Mouse (Mus musculus) kidney, embryonic 16.5 days (tissue): ENCODE data around the gene Mis18bp1. TPM values are rescaled to one million over a fixed set of nuclear protein-coding genes. Genes with fewer than 3 reads are reported as not detected.
"Not testable (repeated sequence)": the region's sequence is repeated elsewhere in the genome, so short reads cannot be mapped to it uniquely, and the experiment has no call there.

Source experiments
- ATAC-seq: fragments of 200-750 bp; cut with Nextera tagmentation; 2 replicates; pipeline ENCODE4 v1.8.0; 2017; ENCODE audit warnings: moderate TSS enrichment; ENCODE audit not compliant: low FRiP score, low TSS enrichment
- H3K27ac ChIP-seq: fragments of 300-500 bp; sonication (generic); 2 replicates; pipeline ENCODE4 v1.5.1; 2014; ENCODE audit warnings: low read length
- H3K27me3 ChIP-seq: fragments of 300-500 bp; sonication (generic); 2 replicates; pipeline ENCODE4 v1.6.1; 2014; ENCODE audit warnings: low read length, control low read depth, mixed read lengths; ENCODE audit not compliant: insufficient read depth
- H3K36me3 ChIP-seq: fragments of 300-500 bp; sonication (generic); 2 replicates; pipeline ENCODE4 v1.6.1; 2014; ENCODE audit warnings: low read length, control low read depth, mixed read lengths; ENCODE audit not compliant: insufficient read depth
- H3K4me1 ChIP-seq: fragments of 300-500 bp; sonication (generic); 2 replicates; pipeline ENCODE4 v1.6.1; 2014; ENCODE audit warnings: low read length, control low read depth, mixed read lengths; ENCODE audit not compliant: insufficient read depth
- H3K4me2 ChIP-seq: fragments of 300-500 bp; sonication (generic); replicated peaks from 2 replicates; pipeline ENCODE4 v1.6.1; 2014; ENCODE audit warnings: low read depth, low read length
- H3K4me3 ChIP-seq: fragments of 300-500 bp; sonication (generic); 2 replicates; pipeline ENCODE4 v1.5.1; 2014; ENCODE audit warnings: mild to moderate bottlenecking, low read length
- H3K9ac ChIP-seq: fragments of 300-500 bp; sonication (generic); replicated peaks from 2 replicates; pipeline ENCODE4 v1.6.1; 2014; ENCODE audit warnings: low read length
- H3K9me3 ChIP-seq: fragments of 300-500 bp; sonication (generic); 2 replicates; pipeline ENCODE4 v1.6.1; 2016; ENCODE audit warnings: low read length, control low read depth
- WGBS: fragments of 180-500 bp; shearing (Covaris S2); extraction: QIAGEN DNeasy Blood & Tissue Kit; methylation state at CpG from one replicate; pipeline ENCODE4 v1.1.7; 2014; 5-methylcytosine and 5-hydroxymethylcytosine counted together
- polyA plus RNA-seq: library from polyadenylated mRNA; unstranded; fragments of >200 nt; fragmentation: Nextera tagmentation; extraction: Ambion mirVana; gene quantifications from 2 replicates; pipeline ENCODE4 v1.2.1, GENCODE M21; 2015

Mis18bp1 gene
- polyA plus RNA-seq, 1 experiment from 2014 or later, result 56.5 TPM

DNA sequence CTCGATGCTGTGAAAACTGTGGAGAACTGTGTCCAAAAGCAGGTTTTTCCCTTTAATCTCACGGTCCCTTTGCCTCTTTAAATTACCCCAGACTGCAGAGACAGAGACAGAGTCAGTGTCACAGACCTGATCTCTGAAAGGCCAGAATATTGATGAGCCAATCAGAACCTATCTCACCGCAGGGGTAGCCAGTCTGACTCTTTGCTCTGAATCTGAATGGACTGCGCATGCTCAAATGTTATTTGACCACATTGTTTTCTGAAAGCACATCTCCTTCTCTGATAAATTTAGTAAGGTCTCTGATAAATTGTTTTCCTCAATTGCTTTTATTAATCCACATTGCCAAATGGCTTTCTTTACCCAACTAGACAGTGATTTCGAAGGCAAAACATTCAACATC, 53.0 kb downstream of the Mis18bp1 start:
- Histone ChIP-seq H3K9ac (no peak overlapping the region), H3K36me3 (peaks cover 39% of the 10 kb centered on the region), H3K27ac (no peak overlapping the region), H3K4me3 (no peak overlapping the region), H3K27me3 (no peaks in the 10 kb centered on the region), H3K4me2 (no peak overlapping the region), H3K9me3 (no peaks in the 10 kb centered on the region), H3K4me1 (no peaks in the 10 kb centered on the region)
- WGBS, result 92% methylated on average over 5 of the region's 5 CpGs
- no peak for ATAC-seq

DNA sequence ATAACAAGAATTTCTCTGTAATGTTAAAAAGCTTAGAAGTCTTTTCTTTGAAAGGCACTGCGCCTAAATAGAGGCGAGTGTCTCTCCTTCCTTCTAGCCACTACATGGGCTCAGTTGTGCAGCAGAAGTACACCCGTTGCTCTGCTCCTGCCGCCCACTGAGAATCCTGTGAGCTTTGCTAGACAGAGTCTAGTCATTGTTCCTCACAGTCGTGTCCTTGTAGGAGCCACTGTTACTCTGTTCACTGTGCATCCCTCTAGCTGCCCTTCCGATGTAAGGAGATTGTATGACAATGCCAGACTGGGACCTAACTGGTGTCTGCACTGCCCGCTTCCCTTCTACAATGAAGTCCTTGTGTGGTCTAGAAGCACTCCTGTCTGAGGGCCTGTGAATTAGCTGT, 53.4 kb downstream of the Mis18bp1 start:
- Histone ChIP-seq H3K9ac (no peak overlapping the region), H3K4me1 (no peaks in the 10 kb centered on the region), H3K27me3 (no peaks in the 10 kb centered on the region), H3K9me3 (no peaks in the 10 kb centered on the region), H3K27ac (no peak overlapping the region), H3K4me3 (no peak overlapping the region), H3K36me3 (peaks cover 39% of the 10 kb centered on the region), H3K4me2 (no peak overlapping the region)
- ATAC-seq, result no peak
- WGBS, result 94% methylated on average over 7 of the region's 7 CpGs

- ATAC-seq, H3K9ac ChIP-seq, H3K9me3 ChIP-seq, H3K27me3 ChIP-seq, H3K4me3 ChIP-seq, H3K4me1 ChIP-seq, H3K4me2 ChIP-seq, H3K27ac ChIP-seq: not testable (repeated sequence)
- 91% methylated on average over 3 of the region's 3 CpGs for WGBS
- peaks cover 23% of the 10 kb centered on the region for H3K36me3 ChIP-seq
Measured at GRCm38 (mm10) chr12:65114978-65115377, 57.4 kb downstream of the Mis18bp1 start.

DNA sequence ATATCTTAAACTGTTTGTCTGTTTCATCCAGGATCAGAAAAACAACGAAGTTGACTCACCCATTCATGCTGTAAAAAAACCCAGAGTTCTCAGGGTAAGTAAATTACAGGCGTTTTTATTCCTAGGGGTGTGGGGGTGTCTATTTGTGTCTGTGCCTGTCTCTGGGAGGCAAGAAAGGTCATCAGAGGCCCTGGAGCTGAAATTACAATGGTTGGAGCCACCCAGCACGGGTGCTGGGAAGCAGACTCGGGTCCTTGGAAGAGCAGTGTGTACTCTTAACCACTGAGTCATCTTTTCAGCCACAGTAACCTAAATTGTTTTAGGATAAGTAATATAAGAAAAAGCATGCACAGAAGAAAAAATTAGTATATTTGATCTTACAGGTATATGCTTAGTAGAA, 58.5 kb downstream of the Mis18bp1 start:
- H3K27ac ChIP-seq, result no peak overlapping the region
- H3K4me2 ChIP-seq, result no peak overlapping the region
- H3K4me1 ChIP-seq, result no peaks in the 10 kb centered on the region
- WGBS, result 86% methylated on average over 4 of the region's 4 CpGs
- no peaks in the 10 kb centered on the region for H3K27me3 ChIP-seq
- H3K9me3 ChIP-seq, result no peaks in the 10 kb centered on the region
- no peak for ATAC-seq
- H3K36me3 ChIP-seq, result peaks cover 23% of the 10 kb centered on the region
- H3K4me3 ChIP-seq, result no peak overlapping the region
- no peak overlapping the region for H3K9ac ChIP-seq

DNA sequence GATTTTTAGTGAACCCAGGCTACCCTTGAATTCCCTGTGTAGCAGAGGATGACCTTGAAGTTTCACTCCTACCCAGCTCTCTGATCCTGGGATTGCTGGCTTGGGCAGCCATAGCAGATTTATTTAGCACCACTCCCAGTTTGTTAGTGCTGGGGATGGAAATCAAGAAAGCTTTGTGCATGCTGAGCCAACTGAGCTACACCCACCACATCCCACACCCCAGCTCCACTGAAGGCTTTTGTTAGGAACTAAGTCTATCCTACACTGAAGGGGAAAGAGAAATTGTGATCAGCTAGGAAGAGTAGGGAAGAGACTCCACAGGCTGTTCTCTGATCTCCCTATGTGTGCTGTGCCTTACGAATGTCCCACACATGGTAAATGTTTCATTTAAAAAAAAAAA, 59.6 kb downstream of the Mis18bp1 start:
- Histone ChIP-seq H3K27ac (no peak overlapping the region), H3K27me3 (no peaks in the 10 kb centered on the region), H3K4me1 (no peaks in the 10 kb centered on the region), H3K36me3 (peaks cover 20% of the 10 kb centered on the region; the same call in 1 of the 2 replicates), H3K4me3 (no peak overlapping the region), H3K9ac (no peak overlapping the region), H3K4me2 (no peak overlapping the region), H3K9me3 (no peaks in the 10 kb centered on the region)
- no peak for ATAC-seq
- WGBS, result 93% methylated on average over 1 of the region's 1 CpGs

GRCm38 (mm10) chr12:65111503-65111902, 60.9 kb downstream of the Mis18bp1 start:
- H3K4me2 ChIP-seq, result no peak overlapping the region
- no peak overlapping the region for H3K9ac ChIP-seq
- no peaks in the 10 kb centered on the region for H3K9me3 ChIP-seq
- H3K27me3 ChIP-seq, result no peaks in the 10 kb centered on the region
- H3K27ac ChIP-seq, result no peak overlapping the region
- ATAC-seq, result no peak
- H3K4me3 ChIP-seq, result no peak overlapping the region
- H3K36me3 ChIP-seq, result peaks cover 16% of the 10 kb centered on the region
- WGBS, result 90% methylated on average over 3 of the region's 3 CpGs
- H3K4me1 ChIP-seq, result no peaks in the 10 kb centered on the region

DNA sequence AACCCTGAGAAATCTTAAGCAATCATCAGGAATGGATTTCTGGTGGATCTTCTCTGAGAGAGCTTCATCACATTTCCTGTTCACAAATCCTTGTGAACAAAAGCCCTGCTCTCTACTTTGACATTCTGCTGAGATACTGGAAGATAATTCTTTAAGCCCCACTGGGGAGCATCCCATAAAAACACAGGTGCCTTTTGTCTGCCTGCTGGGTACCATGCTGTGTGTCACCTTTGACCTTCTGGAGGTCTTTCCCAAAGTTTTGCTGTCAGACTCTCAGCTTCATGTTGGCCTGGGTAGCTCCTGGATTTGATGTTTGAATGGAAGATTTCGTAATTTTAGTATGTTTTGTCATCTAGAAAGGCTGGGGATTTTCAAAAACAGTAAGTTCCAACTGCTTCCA, 63.7 kb downstream of the Mis18bp1 start:
- Histone ChIP-seq H3K9ac (no peak overlapping the region), H3K36me3 (peaks cover 29% of the 10 kb centered on the region), H3K4me1 (no peaks in the 10 kb centered on the region), H3K9me3 (no peaks in the 10 kb centered on the region), H3K27ac (no peak overlapping the region), H3K4me3 (no peak overlapping the region), H3K4me2 (no peak overlapping the region), H3K27me3 (no peaks in the 10 kb centered on the region)
- ATAC-seq, result no peak
- WGBS, result 72% methylated on average over 1 of the region's 1 CpGs

Other genes starting within 250 kb of the Mis18bp1 start
- gene Klhl28, start 207.1 kb downstream of the Mis18bp1 start, polyA plus RNA-seq, result 9.0 and 10.4 TPM in 2 replicates
- gene Togaram1, start 206.8 kb downstream of the Mis18bp1 start, polyA plus RNA-seq, result 28.7 and 32.0 TPM in 2 replicates
- 50.4 and 52.9 TPM in 2 replicates for gene Prpf39, start 136.3 kb downstream of the Mis18bp1 start, polyA plus RNA-seq
- 400 and 420 TPM in 2 replicates for gene Fkbp3, start 98.6 kb downstream of the Mis18bp1 start, polyA plus RNA-seq
- 7.7 and 8.4 TPM in 2 replicates for gene Fancm, start 97.0 kb downstream of the Mis18bp1 start, polyA plus RNA-seq
- gene Wdr20rt, start 52.9 kb upstream of the Mis18bp1 start, polyA plus RNA-seq, result not detected in 2 replicates